Mouse (Mus musculus) left cerebral cortex, adult 2 months (tissue): ENCODE measurements around the gene Afmid. TPM values are rescaled to one million over a fixed set of nuclear protein-coding genes. Genes with fewer than 3 reads are reported as not detected.

Experiments
- DNase-seq, 2 experiments: peaks; one replicate each; pipeline ENCODE4 v3.0.0; 2021 to 2022; ENCODE audit warnings: low spot score in 2 of 2, mixed read lengths in 1 of 2; ENCODE audit errors: extremely low spot score in 1 of 2
- H3K27ac ChIP-seq: fragments of 200-600 bp; 2 replicates; pipeline ENCODE4 v1.8.1; 2022
- H3K4me3 ChIP-seq: fragments of 200-600 bp; 2 replicates; pipeline ENCODE4 v1.8.1; 2022
- CTCF ChIP-seq: fragments of 200-600 bp; IDR thresholded peaks from 2 replicates; pipeline ENCODE4 v1.8.1; 2022; ENCODE audit warnings: antibody characterized with exemption, mild to moderate bottlenecking, moderate library complexity
- intact Hi-C: fragments of 180-260 bp; cut with DNase I; formaldehyde crosslinking; loops from one replicate; pipeline ENCODE4 v1.15.1; 2025
- total RNA-seq, 2 experiments: library from RNA; stranded (reverse); gene quantifications; 2 replicates each; pipeline ENCODE4 v1.2.3; 2021

The Afmid gene
- total RNA-seq, 2 experiments from 2014 or later = 5.2 to 8.5 TPM

DNA sequence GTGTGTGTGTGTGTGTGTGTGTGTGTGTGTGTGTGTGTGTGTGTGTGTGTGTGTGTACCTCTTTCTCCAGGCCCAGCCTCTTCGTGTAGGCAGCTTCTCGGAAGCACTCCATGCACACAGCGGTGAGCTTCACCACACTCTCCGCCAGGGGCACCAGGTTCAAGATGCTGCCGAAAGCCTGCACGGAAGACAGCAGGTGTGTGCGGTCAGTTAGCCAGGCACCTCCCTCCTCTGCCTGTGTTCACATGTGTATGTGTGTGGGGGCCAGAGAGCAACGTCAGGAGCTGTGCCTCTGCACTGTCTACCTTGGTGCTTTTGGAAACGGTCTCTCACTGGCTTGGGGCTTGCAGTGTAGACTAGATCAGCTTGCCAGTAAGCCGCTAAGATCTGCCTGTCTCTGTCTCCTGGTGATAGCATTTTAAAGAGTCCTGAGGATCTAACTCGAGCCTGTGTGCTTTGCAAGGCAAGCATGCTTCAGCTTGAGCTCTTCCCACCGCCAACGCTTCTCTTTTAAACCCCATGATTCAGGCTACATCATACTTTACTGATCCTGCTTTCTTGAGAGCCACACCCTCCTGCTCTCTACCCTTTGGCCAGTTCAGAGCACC is 9.2 kb upstream of the Afmid start:
- TF ChIP-seq CTCF = no peak; the same call in 1 of the 2 replicates
- H3K4me3 ChIP-seq = no peak overlapping the region
- intact Hi-C loops = no loop called here
- no peak overlapping the region for H3K27ac ChIP-seq
- DNase-seq = no peak

DNA sequence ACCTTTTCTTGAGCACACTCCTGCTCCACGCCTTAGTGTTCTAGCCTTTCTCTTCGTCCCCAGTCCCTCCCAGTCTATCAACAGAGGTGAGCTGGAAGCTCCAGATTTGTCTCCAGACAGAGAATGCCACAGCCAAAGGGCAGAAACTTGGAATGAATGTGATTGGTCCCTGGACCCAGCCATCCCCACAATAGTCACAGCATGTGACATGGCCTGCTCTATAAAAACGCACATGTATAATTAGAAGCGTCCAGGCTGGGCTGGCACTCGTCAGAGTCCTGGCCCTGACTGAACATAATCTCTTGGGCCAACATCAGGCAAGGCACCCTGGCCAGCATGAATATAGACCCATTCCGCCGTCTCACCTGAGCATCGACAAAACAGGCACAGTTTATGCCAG is 6.6 kb upstream of the Afmid start:
- DNase-seq = no peak
- H3K27ac ChIP-seq = no peak overlapping the region
- H3K4me3 ChIP-seq = no peak overlapping the region
- intact Hi-C loops = no loop called here
- no peak for TF ChIP-seq CTCF

DNA sequence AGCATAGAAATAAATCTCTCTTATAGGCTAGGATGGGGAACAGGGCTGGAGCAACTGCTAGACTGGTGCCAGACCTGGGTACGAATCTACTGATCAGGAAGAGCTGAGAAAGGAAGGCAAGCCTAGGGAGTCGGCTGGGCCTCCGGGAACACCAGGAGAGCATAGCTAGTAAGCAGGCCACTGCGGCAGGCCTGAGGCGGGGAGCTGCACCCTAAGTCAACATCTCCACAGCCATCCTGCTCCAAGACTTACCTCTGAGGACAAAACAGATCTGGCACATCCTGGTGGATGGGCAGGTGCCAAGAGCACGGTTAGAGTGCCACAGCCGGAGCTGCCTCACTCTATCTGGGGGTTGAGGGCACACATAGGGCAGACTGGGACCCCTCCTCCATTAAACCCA is 5.6 kb upstream of the Afmid start:
- no peak for TF ChIP-seq CTCF
- Histone ChIP-seq H3K4me3 (no peak overlapping the region), H3K27ac (no peak overlapping the region)
- no peak for DNase-seq
- intact Hi-C loops = no loop called here

DNA sequence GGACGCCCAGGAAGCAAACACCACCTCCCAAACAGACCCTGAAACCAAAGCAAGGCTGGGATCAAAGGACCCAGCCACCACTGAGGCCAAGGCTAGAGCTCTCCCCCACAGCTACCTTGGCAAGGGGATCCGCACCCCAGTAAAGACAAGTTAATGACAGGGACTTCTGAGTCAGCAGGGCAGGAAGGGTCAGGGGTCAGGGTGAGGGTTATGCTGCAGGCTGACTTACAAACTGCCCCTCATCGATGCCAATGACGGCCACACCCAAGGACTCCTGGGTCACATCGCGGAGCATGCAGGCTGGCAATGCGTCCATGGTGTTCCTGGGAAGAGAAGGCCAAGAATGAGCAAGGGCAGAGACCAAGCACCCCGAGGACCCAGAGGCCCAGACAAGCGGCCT is 3.9 kb upstream of the Afmid start:
- TF ChIP-seq CTCF = no peak

DNA sequence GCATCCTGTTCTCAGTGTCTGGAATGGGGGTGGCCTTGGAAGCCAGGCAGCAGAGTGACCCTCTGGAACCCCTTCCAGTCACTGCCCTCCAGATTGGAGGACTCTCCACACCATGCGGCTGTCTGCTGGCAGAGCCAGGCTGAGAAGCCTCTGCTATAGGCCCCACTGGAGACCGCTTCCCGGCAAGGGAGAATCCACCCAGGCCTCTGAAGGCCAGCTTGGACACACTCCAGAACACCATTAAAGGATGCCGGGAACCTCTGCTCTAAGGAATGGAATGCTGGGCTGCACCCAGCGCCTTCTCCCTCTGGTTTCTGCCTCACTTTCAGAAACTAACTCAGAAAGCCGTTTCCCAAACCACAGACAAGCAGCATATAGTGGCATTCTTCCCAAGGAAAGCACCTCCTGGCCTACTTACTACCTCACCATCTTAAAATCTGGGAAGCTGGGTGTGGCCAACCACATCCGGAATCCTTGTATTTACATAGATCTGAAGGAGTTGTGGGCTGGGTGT is 2.9 kb upstream of the Afmid start:
- DNase-seq = no peak
- no peak for TF ChIP-seq CTCF
- Histone ChIP-seq H3K4me3 (no peak overlapping the region), H3K27ac (no peak overlapping the region)
- intact Hi-C loops = no loop called here

More for the DNA sequence above, 3.9 kb upstream of the Afmid start:
- H3K4me3 ChIP-seq = no peak overlapping the region
- no peak overlapping the region for H3K27ac ChIP-seq
- no peak for DNase-seq
- intact Hi-C loops = no loop called here

DNA sequence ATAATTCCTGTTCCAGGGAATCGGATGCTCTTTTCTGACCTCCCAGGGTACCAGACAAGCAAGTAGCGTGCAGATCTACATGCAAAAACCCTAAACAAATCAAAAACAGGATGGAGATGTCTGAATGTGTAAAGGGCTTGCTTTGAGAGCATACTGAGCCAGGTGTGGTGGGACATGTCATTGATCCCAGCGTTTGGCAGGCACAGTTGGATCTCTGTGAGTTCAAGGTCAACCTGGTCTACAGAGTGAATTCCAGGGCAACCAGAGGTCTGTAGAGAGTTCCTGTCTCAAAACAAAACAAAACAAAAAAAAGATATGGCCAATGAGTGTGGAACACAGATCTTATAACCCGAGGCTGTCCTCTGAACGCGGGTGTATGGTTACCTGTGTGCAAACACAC is 2.3 kb upstream of the Afmid start:
- Histone ChIP-seq H3K4me3 (no peak overlapping the region), H3K27ac (no peak overlapping the region)
- no peak for DNase-seq
- no peak for TF ChIP-seq CTCF
- intact Hi-C loops = no loop called here

DNA sequence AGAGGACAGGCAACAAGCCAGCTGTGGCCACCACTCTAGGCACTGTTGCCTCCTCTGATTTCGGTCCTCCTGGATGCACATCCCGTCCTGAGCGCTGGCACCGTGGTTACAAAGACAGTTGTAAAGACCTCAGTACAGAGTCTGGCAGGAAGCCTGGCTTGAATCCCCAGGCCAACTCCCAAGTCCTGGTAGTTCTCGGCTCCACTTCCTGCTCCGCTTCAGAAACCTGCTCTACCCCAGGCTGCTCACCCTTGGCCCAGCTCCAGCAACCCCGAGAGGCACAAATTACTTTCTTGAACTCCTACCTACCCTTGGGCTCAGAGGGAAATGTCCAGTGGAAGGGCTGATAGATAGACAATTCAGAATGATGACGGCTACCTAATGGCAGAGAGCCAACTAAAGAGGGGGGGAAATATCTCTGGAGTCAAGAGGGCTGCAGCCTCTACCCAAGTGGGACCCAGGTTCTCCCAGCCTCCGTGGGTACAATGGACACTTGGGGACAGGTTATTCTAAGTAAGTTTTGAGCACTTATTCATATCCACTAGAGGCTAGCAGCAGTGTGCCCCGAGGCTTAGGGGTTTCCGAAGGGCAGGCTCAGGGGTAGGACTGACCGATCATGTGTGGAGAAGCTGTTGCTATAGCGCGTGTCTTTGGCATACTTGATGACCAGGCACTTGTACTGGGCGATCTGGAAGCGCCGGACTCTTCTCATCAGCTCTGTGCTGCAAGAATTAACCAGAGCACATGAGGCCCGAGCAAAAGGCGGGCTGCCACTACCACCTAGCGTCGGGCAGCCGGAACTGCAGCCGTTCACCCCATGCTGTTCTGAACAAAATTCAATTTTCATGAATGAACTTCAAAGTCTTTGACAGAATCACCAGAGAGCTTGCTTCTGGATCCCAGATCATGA is 1.4 kb upstream of the Afmid start:
- DNase-seq = peak; percentile 79
- Histone ChIP-seq H3K27ac (no peak overlapping the region), H3K4me3 (no peak overlapping the region)
- intact Hi-C loops = loop anchor here (1.0 to 2.0 kb wide), 4 partner anchors 34 to 458 kb away; no protein-coding TSS in a partner anchor
- TF ChIP-seq CTCF = peak; percentile 93

DNA sequence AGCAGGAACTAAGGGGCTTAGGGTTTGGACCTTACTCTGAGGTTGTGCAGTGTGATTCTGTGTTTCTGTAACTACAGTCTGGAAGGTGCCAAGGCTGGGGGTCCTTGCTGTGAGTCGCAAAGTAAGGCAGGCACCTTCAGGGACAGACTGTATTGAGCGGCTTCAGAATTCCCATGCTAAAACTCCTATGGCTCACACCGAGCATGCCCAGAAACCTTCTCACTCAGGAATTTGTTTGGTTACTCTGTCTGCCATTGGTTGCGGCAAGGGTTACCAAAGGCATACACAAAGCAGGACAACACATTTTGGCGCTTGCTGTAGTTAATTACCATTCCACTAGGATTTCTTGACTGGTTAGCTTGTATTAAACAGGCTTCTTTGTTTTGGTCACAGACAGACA is 440 bp downstream of the Afmid start:
- H3K4me3 ChIP-seq = peak overlapping the region; percentile 27
- no peak overlapping the region for H3K27ac ChIP-seq
- DNase-seq = no peak
- TF ChIP-seq CTCF = no peak
- intact Hi-C loops = loop anchor here (5.0 kb wide), 1 partner anchor 589 kb away; no protein-coding TSS in a partner anchor

DNA sequence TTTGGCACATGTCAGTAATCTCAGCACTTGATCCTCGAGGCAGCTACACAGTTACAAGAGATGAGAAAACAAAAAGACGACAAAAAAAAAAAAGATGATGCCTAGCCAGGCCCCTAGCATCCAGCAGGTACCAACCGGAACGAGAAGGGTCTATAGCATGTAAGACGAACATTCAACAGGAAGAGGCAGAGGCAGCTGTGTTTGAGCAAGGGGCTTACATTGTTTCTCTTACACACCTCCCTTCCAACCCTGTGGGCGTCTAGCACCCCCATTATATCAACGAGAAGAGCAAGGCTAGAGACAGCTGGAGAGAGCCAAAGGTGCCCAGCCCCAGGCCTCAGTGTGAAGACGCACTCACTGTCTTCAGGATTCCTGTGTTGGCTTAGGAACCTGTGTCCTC is 1.2 kb downstream of the Afmid start:
- intact Hi-C loops = loop anchor here (5.0 kb wide), 1 partner anchor 590 kb away; no protein-coding TSS in a partner anchor
- H3K27ac ChIP-seq = no peak overlapping the region

DNA sequence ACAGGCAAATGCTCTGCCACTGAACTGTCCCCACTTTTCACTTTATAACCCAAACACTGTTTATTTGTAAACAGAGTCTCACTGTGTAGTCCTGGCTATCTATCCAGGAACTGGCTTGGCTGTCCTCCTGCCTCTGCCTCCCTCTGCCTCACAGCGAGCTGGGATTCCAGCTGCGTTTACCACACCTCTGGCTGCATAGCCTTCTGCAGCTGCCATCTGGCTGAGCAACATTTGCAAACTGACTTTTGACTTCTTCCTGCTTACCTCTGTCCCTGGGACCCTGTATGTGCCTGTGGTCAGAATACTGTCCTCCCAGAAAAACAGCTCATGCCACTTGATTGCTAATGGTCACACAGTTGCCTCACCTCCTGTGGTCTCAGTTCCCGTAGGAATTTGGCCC is 1.7 kb downstream of the Afmid start:
- H3K4me3 ChIP-seq = no peak overlapping the region
- intact Hi-C loops = loop anchor here (5.0 kb wide), 1 partner anchor 590 kb away; no protein-coding TSS in a partner anchor
- no peak for TF ChIP-seq CTCF
- no peak for DNase-seq
- no peak overlapping the region for H3K27ac ChIP-seq

More for the DNA sequence above, 1.2 kb downstream of the Afmid start:
- DNase-seq = no peak
- no peak for TF ChIP-seq CTCF
- H3K4me3 ChIP-seq = no peak overlapping the region

DNA sequence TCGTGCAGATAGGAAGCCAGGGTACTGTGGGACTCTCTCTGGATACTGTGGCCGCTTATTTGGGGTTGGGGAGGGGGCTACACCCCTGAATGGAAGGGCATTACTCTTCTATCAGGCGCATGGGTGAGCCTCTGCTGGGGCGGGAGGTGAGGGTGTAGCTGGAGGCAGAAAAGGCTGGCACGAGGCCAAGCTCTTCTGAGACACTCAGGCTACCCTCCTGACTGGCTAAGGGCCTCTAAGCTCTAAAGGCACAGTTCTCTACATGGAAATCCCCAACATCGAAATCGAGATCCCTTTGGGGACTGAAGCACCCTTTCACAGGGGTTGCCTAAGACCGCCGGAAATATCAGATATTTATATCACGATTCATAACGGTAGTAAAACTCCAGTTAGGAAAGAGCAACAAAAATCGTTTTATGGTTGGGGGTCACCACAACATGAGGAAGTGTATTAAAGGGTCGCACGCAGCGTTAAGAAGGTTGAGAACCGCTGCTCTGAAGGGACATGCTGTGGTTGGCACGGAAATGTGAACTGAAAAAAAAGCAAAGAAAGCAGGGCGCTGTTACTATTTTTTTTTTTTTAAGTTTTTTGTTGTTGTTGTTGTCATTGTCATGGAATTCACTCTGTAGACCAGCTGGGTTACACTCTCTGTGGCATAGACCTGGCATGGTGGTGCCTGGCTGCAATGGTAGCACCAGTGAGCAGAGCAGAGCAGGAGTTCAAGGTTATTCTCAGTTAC is 2.6 kb downstream of the Afmid start:
- Histone ChIP-seq H3K4me3 (no peak overlapping the region), H3K27ac (no peak overlapping the region; the same call in 1 of the 2 replicates)
- intact Hi-C loops = loop anchor here (5.0 kb wide), 1 partner anchor 591 kb away; no protein-coding TSS in a partner anchor
- no peak for TF ChIP-seq CTCF
- DNase-seq = no peak
